Mouse (Mus musculus) limb, embryonic 11.5 days (tissue): ENCODE results near the gene Angptl6. TPM values are rescaled to one million over a fixed set of nuclear protein-coding genes. Genes with fewer than 3 reads are reported as not detected.
"Not testable (repeated sequence)": the region's sequence is repeated elsewhere in the genome, so short reads cannot be mapped to it uniquely, and the experiment has no call there.

Experiments used
- ATAC-seq: fragments of 200-750 bp; cut with Nextera tagmentation; 2 replicates; pipeline ENCODE4 v1.8.0; 2017; ENCODE audit warnings: low read depth; ENCODE audit not compliant: insufficient number of reproducible peaks, low FRiP score, low TSS enrichment
- DNase-seq: peaks from one replicate; pipeline ENCODE4 v3.0.0-alpha.2; 2015; ENCODE audit warnings: low spot score
- H3K27ac ChIP-seq: fragments of 300-500 bp; sonication (generic); replicated peaks from 2 replicates; pipeline ENCODE4 v1.5.1; 2014; ENCODE audit warnings: low read depth, mild to moderate bottlenecking, low read length
- H3K27me3 ChIP-seq: fragments of 300-500 bp; sonication (generic); 2 replicates; pipeline ENCODE4 v1.6.1; 2014; ENCODE audit warnings: mild to moderate bottlenecking, low read length, mixed read lengths; ENCODE audit not compliant: control insufficient read depth, insufficient read depth
- H3K36me3 ChIP-seq: fragments of 300-500 bp; sonication (generic); 2 replicates; pipeline ENCODE4 v1.6.1; 2014; ENCODE audit warnings: mild to moderate bottlenecking, low read length, moderate library complexity, mixed read lengths; ENCODE audit not compliant: control insufficient read depth, insufficient read depth
- H3K4me1 ChIP-seq: fragments of 300-500 bp; sonication (generic); 2 replicates; pipeline ENCODE4 v1.6.1; 2014; ENCODE audit warnings: low read length, mixed read lengths; ENCODE audit not compliant: control insufficient read depth, insufficient read depth
- H3K4me2 ChIP-seq: fragments of 300-500 bp; sonication (generic); 2 replicates; pipeline ENCODE4 v1.6.1; 2014; ENCODE audit warnings: low read depth, mild to moderate bottlenecking, moderate library complexity; ENCODE audit not compliant: severe bottlenecking
- H3K4me3 ChIP-seq: fragments of 300-500 bp; sonication (generic); 2 replicates; pipeline ENCODE4 v1.5.1; 2014; ENCODE audit warnings: low read depth, low read length
- H3K9ac ChIP-seq: fragments of 300-500 bp; sonication (generic); 2 replicates; pipeline ENCODE4 v1.6.1; 2014; ENCODE audit warnings: mild to moderate bottlenecking, low read length
- H3K9me3 ChIP-seq: fragments of 300-500 bp; sonication (generic); 2 replicates; pipeline ENCODE4 v1.6.1; 2016; ENCODE audit warnings: low read length; ENCODE audit not compliant: control insufficient read depth
- WGBS: fragments of 180-500 bp; shearing (Covaris S2); extraction: QIAGEN DNeasy Blood & Tissue Kit; methylation state at CpG from one replicate; pipeline ENCODE4 v1.1.7; 2014; 5-methylcytosine and 5-hydroxymethylcytosine counted together
- microRNA-seq: library from miRNA; unstranded; fragments of <30 nt; microRNA quantifications from one replicate; pipeline ENCODE4, GENCODE M21; 2016
- polyA plus RNA-seq: library from polyadenylated mRNA; unstranded; fragments of >200 nt; fragmentation: Nextera tagmentation; extraction: Ambion mirVana; gene quantifications from 2 replicates; pipeline ENCODE4 v1.2.1, GENCODE M21; 2014

Angptl6 gene
- polyA plus RNA-seq, 1 experiment from 2014 or later: 2.6 TPM

DNA sequence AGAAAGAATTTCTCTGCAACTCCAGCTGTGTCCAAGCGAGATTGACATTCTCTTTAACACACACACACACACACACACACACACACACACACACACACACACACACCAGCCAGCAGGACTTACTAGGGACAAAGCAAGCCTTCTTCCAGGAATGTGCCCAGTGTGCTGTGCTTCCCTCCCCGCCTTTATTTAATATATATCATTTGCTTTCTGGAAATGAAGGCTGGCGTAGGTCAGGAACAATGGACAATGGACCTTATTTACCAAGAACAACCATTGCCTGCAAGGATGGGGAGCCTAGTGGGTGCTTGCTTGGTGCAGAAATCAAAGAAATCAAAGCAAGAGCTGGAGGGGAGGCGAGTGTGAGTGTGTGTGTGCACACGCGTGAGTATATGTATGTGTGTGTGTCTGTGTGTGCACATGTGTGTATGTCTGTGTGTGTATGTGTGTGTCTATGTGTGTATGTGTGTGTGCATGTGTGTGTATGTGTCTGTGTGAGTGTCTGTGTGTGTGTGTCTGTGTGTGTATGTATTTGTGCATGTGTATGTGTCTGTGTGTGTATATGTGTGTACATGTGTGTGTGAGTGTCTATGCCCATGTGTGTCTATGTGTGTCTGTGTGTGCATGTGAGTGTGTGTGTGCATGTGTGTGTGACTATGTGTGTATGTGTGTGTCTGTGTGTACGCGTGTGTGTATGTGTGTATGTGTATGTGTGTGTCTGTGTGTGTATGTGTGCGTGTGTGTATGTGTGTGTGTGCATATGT lies 42.2 kb downstream of the Angptl6 start:
- ATAC-seq (no peak), DNase-seq (no peak)
- Histone ChIP-seq H3K4me2 (no peak overlapping the region), H3K27ac (no peak overlapping the region), H3K4me3 (no peak overlapping the region), H3K9ac (no peak overlapping the region), H3K9me3 (no peaks in the 10 kb centered on the region), H3K4me1 (no peaks in the 10 kb centered on the region), H3K27me3 (no peaks in the 10 kb centered on the region), H3K36me3 (no peaks in the 10 kb centered on the region)
- 81% methylated on average over 9 of the region's 9 CpGs for WGBS

DNA sequence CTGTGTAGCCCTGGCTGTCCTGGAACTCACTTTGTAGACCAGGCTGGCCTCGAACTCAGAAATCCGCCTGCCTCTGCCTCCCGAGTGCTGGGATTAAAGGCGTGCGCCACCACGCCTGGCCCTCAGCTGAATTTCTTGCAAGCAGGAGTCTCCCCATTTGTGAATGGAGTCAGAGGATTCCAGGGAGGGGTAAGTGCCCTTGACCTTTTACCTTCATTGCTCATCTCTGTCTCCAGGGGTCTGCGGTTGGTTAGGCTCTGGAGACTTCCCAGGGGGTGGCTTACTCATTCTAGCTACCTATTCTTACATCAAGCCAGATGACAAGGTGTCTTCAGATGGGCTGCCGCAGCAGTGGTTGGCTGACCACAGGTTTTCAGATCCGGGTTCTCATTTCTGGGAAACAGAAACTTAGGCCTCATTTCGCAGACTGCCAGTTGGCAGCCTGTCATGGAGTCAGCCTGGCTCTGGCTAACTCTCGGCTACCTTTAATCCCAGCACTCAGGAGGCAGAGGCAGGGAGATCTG lies 44.0 kb downstream of the Angptl6 start:
- ATAC-seq, H3K9me3 ChIP-seq, H3K36me3 ChIP-seq, H3K9ac ChIP-seq, DNase-seq, H3K4me3 ChIP-seq, H3K27ac ChIP-seq, H3K4me1 ChIP-seq, H3K4me2 ChIP-seq, H3K27me3 ChIP-seq: not testable (repeated sequence)
- WGBS: 86% methylated on average over 11 of the region's 11 CpGs

DNA sequence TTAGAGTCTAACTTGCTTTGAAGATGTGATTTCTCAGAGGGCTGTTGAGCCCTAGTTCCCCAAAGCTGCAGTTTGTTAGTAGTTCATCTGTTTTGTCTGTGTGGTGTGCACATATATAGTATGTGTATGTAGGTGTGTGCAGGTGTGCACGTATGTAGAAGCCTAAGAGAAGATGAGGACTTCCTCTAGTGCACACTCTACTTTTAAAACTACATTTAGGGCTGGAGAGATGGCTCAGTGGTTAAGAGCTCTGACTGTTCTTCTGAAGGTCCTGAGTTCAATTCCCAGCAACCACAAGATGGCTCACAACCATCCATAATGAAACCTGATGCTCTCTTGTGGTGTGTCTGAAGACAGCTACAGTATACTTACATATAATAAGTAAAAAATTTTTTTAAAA lies 44.6 kb downstream of the Angptl6 start:
- no peak overlapping the region for H3K4me3 ChIP-seq
- H3K27ac ChIP-seq: no peak overlapping the region
- no peak overlapping the region for H3K4me2 ChIP-seq
- no peak overlapping the region for H3K9ac ChIP-seq
- H3K9me3 ChIP-seq: no peaks in the 10 kb centered on the region
- DNase-seq (no peak), ATAC-seq (no peak)
- no peaks in the 10 kb centered on the region for H3K36me3 ChIP-seq
- no peaks in the 10 kb centered on the region for H3K27me3 ChIP-seq
- 69% methylated on average over 1 of the region's 1 CpGs for whole genome bisulfite sequencing
- no peaks in the 10 kb centered on the region for H3K4me1 ChIP-seq

DNA sequence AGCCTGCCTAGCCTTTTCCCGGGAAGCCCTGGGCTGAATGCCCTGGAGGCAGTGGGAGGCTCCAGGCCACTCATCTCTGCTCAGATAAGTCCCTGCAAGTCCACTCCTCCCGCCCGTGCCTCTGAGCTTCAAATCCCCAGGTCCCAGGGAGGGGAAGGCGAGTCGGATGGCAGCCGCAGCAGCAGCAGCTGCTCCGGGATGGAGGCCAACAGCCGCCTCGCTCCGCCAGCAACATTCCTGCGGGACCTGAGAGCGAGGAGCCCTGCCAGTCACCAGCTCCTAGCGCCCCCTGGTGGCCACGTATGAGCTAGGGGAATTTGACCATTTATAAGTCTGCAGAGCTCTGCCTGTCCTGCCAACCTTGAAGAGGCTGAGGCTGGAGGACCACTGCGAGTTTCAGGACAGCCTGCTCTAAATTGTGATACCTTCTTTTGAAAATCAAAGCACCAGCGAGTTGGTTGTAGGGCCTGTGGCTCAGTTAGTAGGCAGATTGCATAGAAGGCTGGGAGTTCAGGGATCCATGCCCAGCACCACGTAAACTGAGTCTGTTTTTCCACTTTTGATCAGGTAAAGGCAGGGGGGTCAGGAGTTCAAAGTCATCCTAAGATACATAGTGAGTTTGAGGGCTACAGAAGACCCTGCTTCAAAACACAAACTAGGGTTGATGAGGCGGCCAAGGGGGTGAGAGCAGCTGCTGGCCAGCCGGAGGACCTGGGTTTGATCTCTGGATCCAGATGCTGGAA lies 48.5 kb downstream of the Angptl6 start:
- no peak overlapping the region for H3K27ac ChIP-seq
- H3K9ac ChIP-seq: no peak overlapping the region
- no peaks in the 10 kb centered on the region for H3K9me3 ChIP-seq
- no peak overlapping the region for H3K4me3 ChIP-seq
- peak; percentile 97 for DNase-seq
- peak; percentile 76; the same call in 1 of the 2 replicates for ATAC-seq
- 0 out of 2 replicates have a peak overlapping the region, but pooled peaks have one; percentile 7 for H3K4me2 ChIP-seq
- H3K27me3 ChIP-seq: no peaks in the 10 kb centered on the region
- 17% methylated on average over 19 of the region's 19 CpGs for WGBS
- no peaks in the 10 kb centered on the region for H3K36me3 ChIP-seq
- no peaks in the 10 kb centered on the region for H3K4me1 ChIP-seq

DNA sequence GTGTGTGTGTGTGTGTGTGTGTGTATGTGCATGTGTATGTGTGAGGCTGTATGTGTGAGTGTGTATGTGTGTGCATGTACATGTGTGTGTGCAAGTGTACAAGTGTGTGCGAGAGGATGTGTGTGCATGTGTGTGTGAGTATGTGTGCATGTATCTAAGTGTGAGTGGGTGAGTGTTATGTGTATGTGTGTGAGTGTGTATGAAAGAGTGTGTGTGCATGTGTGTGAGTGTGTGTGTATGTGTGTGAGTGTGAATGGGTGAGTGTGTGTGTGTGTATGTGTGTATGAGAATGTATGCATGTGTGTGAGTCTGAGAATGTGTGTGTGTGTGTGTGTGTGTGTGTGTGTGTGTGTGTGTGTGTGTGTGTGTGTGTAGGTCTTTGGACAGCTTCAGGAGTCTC lies 51.4 kb downstream of the Angptl6 start:
- ATAC-seq (no peak), DNase-seq (no peak)
- H3K27me3 ChIP-seq: no peaks in the 10 kb centered on the region
- H3K9ac ChIP-seq: no peak overlapping the region
- no peaks in the 10 kb centered on the region for H3K36me3 ChIP-seq
- H3K4me1 ChIP-seq: no peaks in the 10 kb centered on the region
- 92% methylated on average over 1 of the region's 1 CpGs for WGBS
- no peak overlapping the region for H3K27ac ChIP-seq
- no peak overlapping the region for H3K4me2 ChIP-seq
- H3K9me3 ChIP-seq: no peaks in the 10 kb centered on the region
- H3K4me3 ChIP-seq: no peak overlapping the region

DNA sequence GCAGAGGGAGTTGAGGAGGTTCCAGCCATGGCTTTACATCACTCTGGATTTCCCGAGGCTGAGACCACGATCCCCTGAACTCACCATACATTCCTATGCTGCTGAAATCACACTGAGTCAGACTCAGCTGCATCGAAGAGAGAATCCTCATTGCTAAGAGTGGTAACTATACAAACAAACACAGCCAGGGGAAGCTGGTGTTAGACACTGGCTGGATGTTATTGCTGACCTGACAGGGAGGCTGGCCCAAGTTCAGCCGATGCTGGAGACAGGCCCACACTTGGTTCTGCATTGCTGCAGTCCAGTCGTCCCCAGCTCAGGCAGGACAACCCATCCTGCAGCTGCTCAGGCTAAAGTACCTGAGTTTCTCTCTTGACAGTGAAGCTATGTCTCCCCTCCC lies 53.7 kb downstream of the Angptl6 start:
- Histone ChIP-seq H3K27me3 (no peaks in the 10 kb centered on the region), H3K36me3 (no peaks in the 10 kb centered on the region), H3K9ac (no peak overlapping the region), H3K4me3 (no peak overlapping the region), H3K4me1 (no peaks in the 10 kb centered on the region), H3K4me2 (no peak overlapping the region), H3K27ac (no peak overlapping the region), H3K9me3 (no peaks in the 10 kb centered on the region)
- no peak for ATAC-seq
- WGBS: 72% methylated on average over 5 of the region's 5 CpGs
- DNase-seq: no peak

Small RNA genes lying within 50 kb of the gene (microRNA-seq; reads per million reads assigned to microRNA genes)
- gene Mir7081: 1.8 reads per million

Other genes starting within 250 kb of the Angptl6 start
- 379 and 389 TPM in 2 replicates for gene Ubl5, start 236.8 kb downstream of the Angptl6 start, polyA plus RNA-seq
- 11.7 and 14.1 TPM in 2 replicates for gene Fbxl12, start 235.0 kb downstream of the Angptl6 start, polyA plus RNA-seq
- gene Pin1, start 227.6 kb downstream of the Angptl6 start, polyA plus RNA-seq: 65.0 and 66.4 TPM in 2 replicates
- 2.6 and 3.8 TPM in 2 replicates for gene Olfm2, start 133.4 kb downstream of the Angptl6 start, polyA plus RNA-seq
- 0.21 TPM in 1 of 2 replicates, not detected in the other for gene Col5a3, start 64.7 kb downstream of the Angptl6 start, polyA plus RNA-seq
- not detected in 2 replicates for gene Rdh8, start 61.2 kb downstream of the Angptl6 start, polyA plus RNA-seq
- 1.2 and 1.4 TPM in 2 replicates for gene A230050P20Rik, start 11.1 kb downstream of the Angptl6 start, polyA plus RNA-seq
- gene Ppan, start 8.4 kb upstream of the Angptl6 start, polyA plus RNA-seq: 83.9 and 87.3 TPM in 2 replicates
- gene Eif3g, start 18.9 kb upstream of the Angptl6 start, polyA plus RNA-seq: 377 and 383 TPM in 2 replicates
- gene Dnmt1, start 80.2 kb upstream of the Angptl6 start, polyA plus RNA-seq: 95.7 and 95.8 TPM in 2 replicates
- 46.5 and 52.8 TPM in 2 replicates for gene S1pr2, start 97.1 kb upstream of the Angptl6 start, polyA plus RNA-seq
- gene Mrpl4, start 123.0 kb upstream of the Angptl6 start, polyA plus RNA-seq: 163 and 169 TPM in 2 replicates
- 5.5 and 8.3 TPM in 2 replicates for gene Icam1, start 136.3 kb upstream of the Angptl6 start, polyA plus RNA-seq
- gene Icam4, start 149.6 kb upstream of the Angptl6 start, polyA plus RNA-seq: 3.6 and 5.3 TPM in 2 replicates
- gene Icam5, start 152.3 kb upstream of the Angptl6 start, polyA plus RNA-seq: not detected in 2 replicates
- 1.4 and 2.4 TPM in 2 replicates for gene Zglp1, start 187.4 kb upstream of the Angptl6 start, polyA plus RNA-seq
- 0.27 and 0.52 TPM in 2 replicates for gene Gm49373, start 193.4 kb upstream of the Angptl6 start, polyA plus RNA-seq
- gene Fdx1l, start 193.9 kb upstream of the Angptl6 start, polyA plus RNA-seq: 57.5 and 60.1 TPM in 2 replicates
- 4.1 TPM in 2 replicates for gene Gm38431, start 212.3 kb upstream of the Angptl6 start, polyA plus RNA-seq
- gene Raver1, start 212.3 kb upstream of the Angptl6 start, polyA plus RNA-seq: 99.1 and 104 TPM in 2 replicates